In the genomic region with DNA sequence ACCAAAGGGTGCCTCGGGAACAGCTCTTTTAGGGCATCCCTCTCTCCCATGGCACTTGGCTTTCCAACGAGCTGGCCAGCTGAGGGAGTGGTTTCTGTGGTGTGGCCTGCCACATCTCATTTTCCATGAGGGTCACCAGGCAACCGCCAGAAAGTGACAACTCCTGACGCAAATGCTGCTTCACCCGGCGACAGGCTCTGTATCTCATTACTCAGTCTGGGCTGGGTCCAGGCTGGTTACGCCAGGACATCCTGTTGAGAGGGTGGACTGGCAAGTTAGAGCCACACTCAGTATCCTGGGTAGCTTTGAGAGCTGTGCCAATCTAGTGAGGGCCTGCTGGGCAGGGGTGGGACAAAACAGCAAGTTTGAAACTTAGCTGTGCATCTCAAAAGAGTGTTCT, we compare ENCODE assay signal across 12 mouse cellular contexts.
DNase-seq lines count a peak whose midpoint lies in the region; ATAC-seq lines count a peak whose summit lies in the region.
"Had no signal": no experiment of that assay in that cellular context is flagged by ENCODE, and none has a peak within 500 bp of the region (broad histone marks: within the 10 kb centered on the region; RNA-seq: fewer than 3 reads in every experiment).

No protein-coding gene starts in this region.

- H3K9me3 ChIP-seq in hindbrain, embryonic 15.5 days: no peaks in the 10 kb centered on the region
- no peaks in the 10 kb centered on the region for H3K9me3 ChIP-seq in hindbrain, embryonic 12.5 days (replicated peaks)
- H3K9me3 ChIP-seq in limb, embryonic 11.5 days (ENCODE audit: control insufficient read depth, low read length): no peaks in the 10 kb centered on the region
- H3K9me3 ChIP-seq: forebrain, embryonic 10.5 days; midbrain, embryonic 10.5 days had no signal

- no peak overlapping the region for H3K27ac ChIP-seq in hindbrain, embryonic 15.5 days (replicated peaks)
- H3K27ac ChIP-seq in hindbrain, embryonic 12.5 days: no peak overlapping the region
- H3K27ac ChIP-seq in limb, embryonic 11.5 days (replicated peaks; ENCODE audit: low read depth, low read length): no peak overlapping the region
- H3K27ac ChIP-seq: forebrain, embryonic 10.5 days; layer of hippocampus, adult 2 months; midbrain, embryonic 10.5 days had no signal

- no peaks in the 10 kb centered on the region for H3K27me3 ChIP-seq in hindbrain, embryonic 15.5 days
- H3K27me3 ChIP-seq in hindbrain, embryonic 12.5 days: no peaks in the 10 kb centered on the region
- no peaks in the 10 kb centered on the region for H3K27me3 ChIP-seq in limb, embryonic 11.5 days (ENCODE audit: control insufficient read depth, insufficient read depth, low read length)

- H3K36me3 ChIP-seq in hindbrain, embryonic 15.5 days: no peaks in the 10 kb centered on the region
- no peaks in the 10 kb centered on the region for H3K36me3 ChIP-seq in hindbrain, embryonic 12.5 days
- no peaks in the 10 kb centered on the region for H3K36me3 ChIP-seq in limb, embryonic 11.5 days (ENCODE audit: control insufficient read depth, insufficient read depth, low read length)
- H3K36me3 ChIP-seq: forebrain, embryonic 10.5 days; midbrain, embryonic 10.5 days had no signal

- peak; percentile 34; the same call in 1 of the 2 replicates for ATAC-seq in hindbrain, embryonic 15.5 days (ENCODE audit: low FRiP score, low read depth)
- ATAC-seq in hindbrain, embryonic 12.5 days (ENCODE audit: low FRiP score): no peak
- no peak for ATAC-seq in limb, embryonic 11.5 days (ENCODE audit: insufficient number of reproducible peaks, low FRiP score, low TSS enrichment, low read depth)

- WGBS in hindbrain, embryonic 15.5 days: 55% methylated on average over 7 of the region's 7 CpGs
- 54% methylated on average over 7 of the region's 7 CpGs for WGBS in hindbrain, embryonic 12.5 days
- 34% methylated on average over 7 of the region's 7 CpGs for WGBS in limb, embryonic 11.5 days

- H3K4me3 ChIP-seq in hindbrain, embryonic 15.5 days: no peak overlapping the region
- no peak overlapping the region for H3K4me3 ChIP-seq in hindbrain, embryonic 12.5 days
- H3K4me3 ChIP-seq in limb, embryonic 11.5 days (ENCODE audit: low read depth, low read length): no peak overlapping the region
- H3K4me3 ChIP-seq: forebrain, embryonic 10.5 days; layer of hippocampus, adult 2 months; midbrain, embryonic 10.5 days had no signal

- H3K9ac ChIP-seq in hindbrain, embryonic 15.5 days: no peak overlapping the region
- H3K9ac ChIP-seq in hindbrain, embryonic 12.5 days: no peak overlapping the region
- H3K9ac ChIP-seq in limb, embryonic 11.5 days (ENCODE audit: low read length): no peak overlapping the region

- H3K4me1 ChIP-seq in hindbrain, embryonic 15.5 days (replicated peaks): 0 out of 2 replicates have a peak, but pooled peaks cover 9% of the 10 kb centered on the region
- 0 out of 2 replicates have a peak, but pooled peaks cover 6% of the 10 kb centered on the region for H3K4me1 ChIP-seq in hindbrain, embryonic 12.5 days
- H3K4me1 ChIP-seq in limb, embryonic 11.5 days (ENCODE audit: control insufficient read depth, insufficient read depth, low read length): peaks cover 14% of the 10 kb centered on the region

- DNase-seq in adrenal gland, postnatal 10 days: peak; percentile 24
- peak; percentile 88 for DNase-seq in gastrocnemius, adult 18-20 months (ENCODE audit: low spot score)
- peak; percentile 40 for DNase-seq in limb, embryonic 11.5 days (ENCODE audit: low spot score)
- no peak for DNase-seq in urinary bladder, adult 2 months (ENCODE audit: low spot score)
- no peak for DNase-seq in thymus, postnatal 10 days (ENCODE audit: low spot score in 2 of 2)
- DNase-seq in T-cell, adult 2 months (ENCODE audit: low spot score): no peak

- no peak overlapping the region for H3K4me2 ChIP-seq in hindbrain, embryonic 15.5 days
- no peak overlapping the region for H3K4me2 ChIP-seq in hindbrain, embryonic 12.5 days (replicated peaks)
- H3K4me2 ChIP-seq in limb, embryonic 11.5 days (ENCODE audit: low read depth, severe bottlenecking): no peak overlapping the region
- H3K4me2 ChIP-seq: liver, embryonic 11.5 days had no signal

Comparison
In these comparisons a context has a peak if more than half of its experiments do, and no peak if none do; other contexts are left out.
1. DNase-seq: peak in adrenal gland, postnatal 10 days (single experiment), gastrocnemius, adult 18-20 months (single experiment) and limb, embryonic 11.5 days (single experiment); none in urinary bladder, adult 2 months (single experiment), thymus, postnatal 10 days (0 of 2) and T-cell, adult 2 months (single experiment).